Mouse (Mus musculus) urinary bladder, postnatal 4 days (tissue): ENCODE results near the gene Cic.
A peak's percentile ranks its signal among the peaks of the same experiment; 100 is the strongest.

ENCODE experiments used
- DNase-seq, 2 experiments: peaks; one replicate each; pipeline ENCODE4 v3.0.0; 2021 to 2022; ENCODE audit warnings: low spot score in 2 of 2

Cic gene

GRCm38 (mm10) chr7:25269545-25270271 lies 2.2 kb downstream of the Cic start:
- DNase-seq, result no peak

- DNase-seq, result no peak
Measured at GRCm38 (mm10) chr7:25270652-25271633, 3.4 kb downstream of the Cic start.

- DNase-seq, result peak in 1 of 2 experiments; percentile 19
Measured at GRCm38 (mm10) chr7:25271651-25272444, 4.3 kb downstream of the Cic start.

- DNase-seq, result peak in 1 of 2 experiments; percentile 18
Measured at GRCm38 (mm10) chr7:25272445-25273258, 5.1 kb downstream of the Cic start.

GRCm38 (mm10) chr7:25273259-25274241 lies 6.0 kb downstream of the Cic start:
- DNase-seq, result peak in 1 of 2 experiments; percentile 18

- no peak for DNase-seq
Measured at GRCm38 (mm10) chr7:25274571-25274970, 7.1 kb downstream of the Cic start.

GRCm38 (mm10) chr7:25274996-25275395 lies 7.5 kb downstream of the Cic start:
- no peak for DNase-seq

GRCm38 (mm10) chr7:25275555-25276298 lies 8.2 kb downstream of the Cic start:
- DNase-seq, result peak; percentile 53 to 58

- no peak for DNase-seq
Measured at GRCm38 (mm10) chr7:25277405-25277804, 9.9 kb downstream of the Cic start.

GRCm38 (mm10) chr7:25277998-25278340 lies 10.5 kb downstream of the Cic start:
- DNase-seq, result no peak

GRCm38 (mm10) chr7:25278341-25279075 lies 11.0 kb downstream of the Cic start:
- peak; percentile 78 to 88 for DNase-seq

- DNase-seq, result peak; percentile 75 to 88
Measured at GRCm38 (mm10) chr7:25279076-25279860, 11.8 kb downstream of the Cic start.

GRCm38 (mm10) chr7:25279861-25280791 lies 12.6 kb downstream of the Cic start:
- DNase-seq, result peak; percentile 63 to 76

- no peak for DNase-seq
Measured at GRCm38 (mm10) chr7:25281166-25281733, 13.7 kb downstream of the Cic start.

- peak; percentile 98 to 99 for DNase-seq
Measured at GRCm38 (mm10) chr7:25281734-25282601, 14.5 kb downstream of the Cic start.
